Mouse (Mus musculus): ENCODE measurements around the gene Mapkapk3.

Gene Mapkapk3

GRCm38 (mm10) chr9:107289211-107290076 lies at the start of gene Mapkapk3:
TSS of gene Mapkapk3 (minus strand) at chr9:107289877.
- DNase-seq: peak; percentile 40

- DNase-seq: peak; percentile 73
Observed at GRCm38 (mm10) chr9:107338172-107338883, 48.7 kb upstream of the Mapkapk3 start, which contains the start of gene Hemk1. TSS of gene Hemk1 (minus strand) at chr9:107338350.

DNA sequence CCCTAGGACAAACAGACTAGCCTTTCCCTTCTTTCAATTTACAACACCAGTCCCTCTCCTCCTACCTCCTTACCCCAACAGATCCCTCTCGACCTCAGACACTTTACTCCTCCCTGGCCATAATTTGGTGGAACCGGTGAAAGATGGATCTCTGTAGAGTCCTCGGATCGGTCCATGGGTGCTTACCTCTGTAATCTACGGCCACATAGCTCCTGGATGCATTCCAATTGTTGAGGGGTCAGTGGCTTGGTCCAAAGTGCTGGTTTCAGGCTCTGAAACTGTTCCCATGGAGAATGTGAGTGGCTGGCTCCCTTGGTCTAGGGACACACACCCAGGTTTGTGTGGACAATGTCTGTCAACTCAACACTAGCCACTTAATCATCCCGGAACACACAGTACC lies 46.7 kb upstream of the Mapkapk3 start:
- DNase-seq: no peak

GRCm38 (mm10) chr9:107335909-107336308 lies 46.2 kb upstream of the Mapkapk3 start:
- DNase-seq: peak; percentile 73

DNA sequence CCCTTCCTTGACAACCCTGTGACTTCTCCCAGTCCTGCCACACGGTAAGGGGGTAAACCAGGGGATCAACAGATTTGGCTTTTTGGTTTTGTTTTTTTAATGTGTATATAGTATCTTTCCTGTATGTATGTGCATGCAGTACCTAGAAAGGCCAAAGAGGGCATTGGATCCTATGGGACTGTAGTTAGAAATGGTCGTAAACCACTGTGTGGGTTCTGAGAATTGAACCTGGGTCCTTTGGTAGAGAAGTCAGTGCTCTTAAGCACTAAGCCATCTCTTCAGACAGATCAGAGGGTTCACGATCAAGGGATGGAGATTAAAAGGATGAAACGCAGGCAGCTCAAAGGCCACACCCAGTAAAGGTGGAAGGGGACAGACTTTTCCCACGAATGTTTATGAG lies 45.4 kb upstream of the Mapkapk3 start:
- no peak for DNase-seq

DNA sequence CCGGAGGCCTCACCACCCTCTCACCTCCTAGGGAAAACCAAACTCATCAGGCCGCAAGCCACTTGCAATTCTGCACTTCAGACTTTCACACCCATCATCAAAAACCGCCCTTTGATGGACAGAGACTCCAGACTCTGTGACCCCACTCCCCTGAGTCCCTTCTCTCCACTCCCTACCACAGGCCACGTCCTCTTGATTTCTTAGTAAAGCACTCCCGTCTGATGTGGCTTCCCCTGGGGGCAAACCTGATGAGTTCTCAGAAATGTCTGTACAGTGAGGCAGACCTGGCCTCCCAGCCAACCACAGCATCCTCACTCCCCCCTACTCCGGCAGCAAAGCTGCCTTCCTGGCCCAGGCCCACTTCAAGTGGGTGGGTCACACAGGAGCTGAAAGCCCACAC lies 44.7 kb upstream of the Mapkapk3 start:
- DNase-seq: peak; percentile 16

DNA sequence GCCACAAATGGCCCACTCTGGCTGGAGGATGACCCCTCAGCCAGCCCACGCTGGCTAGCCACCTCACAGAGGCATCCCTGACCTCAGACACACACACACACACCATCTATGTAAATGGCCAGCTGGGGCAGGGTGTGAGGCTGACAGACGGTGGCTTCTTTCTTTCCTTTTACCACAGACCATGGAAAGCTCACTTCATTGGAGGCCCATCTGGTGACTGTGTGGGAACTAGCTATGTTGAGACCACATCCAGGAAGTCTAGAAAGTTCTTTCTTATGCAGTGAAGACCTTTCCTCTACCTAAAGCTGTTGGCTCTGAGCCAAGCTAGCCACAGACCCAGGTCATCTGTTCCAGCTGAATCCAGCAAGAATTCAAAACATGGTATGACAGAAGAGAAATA lies 44.0 kb upstream of the Mapkapk3 start:
- DNase-seq: no peak

- DNase-seq: no peak
Observed at GRCm38 (mm10) chr9:107330791-107331190, 41.1 kb upstream of the Mapkapk3 start.

DNA sequence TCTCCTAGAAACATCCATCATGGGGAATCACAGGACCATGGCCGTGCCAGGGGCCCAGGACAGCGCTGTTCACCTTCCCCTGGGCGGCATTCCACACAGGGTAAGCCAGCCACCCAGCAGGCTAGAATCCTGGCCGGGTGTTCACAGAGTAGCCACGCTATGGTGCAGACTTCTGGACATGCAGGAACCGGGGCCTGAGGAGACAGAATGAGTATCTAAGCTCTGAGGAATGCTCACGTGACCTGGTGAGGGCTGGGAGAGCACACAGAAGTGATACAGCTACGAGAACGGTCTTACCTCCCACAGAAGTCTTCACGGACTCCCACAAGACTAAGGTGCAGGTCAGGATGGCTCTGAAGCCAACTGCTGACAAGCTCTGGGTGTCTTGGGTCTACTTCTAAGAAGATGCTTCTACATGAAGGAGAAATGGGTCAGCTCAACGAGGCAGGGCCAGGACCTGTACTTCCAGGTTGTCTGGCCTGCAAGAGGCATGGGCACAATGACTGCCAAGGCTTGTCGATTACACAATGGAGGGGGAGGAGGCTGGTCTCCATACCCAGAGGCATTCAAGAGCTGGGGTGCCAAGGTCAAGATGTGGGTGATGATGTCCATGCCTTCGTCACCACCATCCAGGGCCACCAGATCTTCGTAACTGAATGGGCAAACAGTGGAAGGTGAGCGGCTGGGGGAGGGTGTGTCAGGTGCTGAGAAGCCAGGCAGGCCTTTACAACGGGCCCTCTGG lies 38.4 kb upstream of the Mapkapk3 start:
- DNase-seq: no peak

- no peak for DNase-seq
Observed at GRCm38 (mm10) chr9:107325904-107326303, 36.2 kb upstream of the Mapkapk3 start.

GRCm38 (mm10) chr9:107324799-107325561 lies 35.3 kb upstream of the Mapkapk3 start:
- no peak for DNase-seq

- DNase-seq: peak; percentile 71
Observed at GRCm38 (mm10) chr9:107323558-107323957, 33.9 kb upstream of the Mapkapk3 start.

DNA sequence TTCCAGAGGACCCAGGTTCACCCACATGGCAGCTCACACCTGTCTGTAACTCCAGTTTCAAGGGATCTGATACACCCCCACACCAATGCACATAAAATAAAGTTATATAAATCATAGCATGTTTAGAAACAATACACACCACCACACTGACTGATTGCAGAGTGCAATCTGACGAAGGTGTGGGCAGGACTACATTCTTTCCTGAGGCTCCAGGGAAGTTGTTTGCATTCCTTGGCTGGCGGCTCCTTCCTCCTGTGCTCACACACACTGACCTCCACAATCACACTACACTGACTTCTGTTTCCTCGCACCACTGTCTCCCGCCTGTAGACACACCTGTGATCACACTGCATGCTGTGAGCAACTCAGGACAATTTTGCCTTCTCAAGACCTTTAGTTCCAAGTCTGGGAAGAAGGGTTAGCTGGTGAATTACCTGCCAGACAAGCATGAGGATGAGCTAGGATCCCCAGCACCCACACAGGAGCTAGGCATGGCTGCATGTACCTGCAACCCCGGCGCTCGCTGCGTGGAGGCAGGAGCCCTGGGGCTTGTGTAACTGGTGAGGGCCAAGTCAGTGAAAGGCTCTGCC lies 32.9 kb upstream of the Mapkapk3 start:
- DNase-seq: no peak

DNA sequence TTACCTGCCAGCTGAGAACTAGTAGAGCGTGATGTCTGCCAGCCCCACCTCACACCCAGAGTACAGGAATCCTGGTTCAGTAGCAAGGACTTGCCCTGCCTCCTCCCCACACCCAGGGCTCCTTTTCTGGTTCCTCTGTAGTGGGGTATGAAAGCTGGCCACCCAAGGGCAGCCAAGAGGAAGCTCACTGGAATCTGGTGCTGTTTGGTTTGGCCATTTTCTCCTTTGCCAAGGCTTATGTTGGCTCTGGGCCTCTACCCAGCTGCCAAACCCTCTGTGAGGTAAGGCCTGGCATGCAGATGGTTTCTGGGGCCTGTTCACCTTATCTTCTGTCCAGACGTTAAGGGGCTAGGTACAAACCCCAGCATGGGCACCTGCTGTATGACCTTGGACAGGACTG lies 26.1 kb upstream of the Mapkapk3 start:
- DNase-seq: no peak

GRCm38 (mm10) chr9:107313926-107314325 lies 24.2 kb upstream of the Mapkapk3 start:
- no peak for DNase-seq

- DNase-seq: no peak
Observed at GRCm38 (mm10) chr9:107312811-107313584, 23.3 kb upstream of the Mapkapk3 start.

- DNase-seq: no peak
Observed at GRCm38 (mm10) chr9:107309600-107309999, 19.9 kb upstream of the Mapkapk3 start.

GRCm38 (mm10) chr9:107309171-107309570 lies 19.5 kb upstream of the Mapkapk3 start:
- no peak for DNase-seq

DNA sequence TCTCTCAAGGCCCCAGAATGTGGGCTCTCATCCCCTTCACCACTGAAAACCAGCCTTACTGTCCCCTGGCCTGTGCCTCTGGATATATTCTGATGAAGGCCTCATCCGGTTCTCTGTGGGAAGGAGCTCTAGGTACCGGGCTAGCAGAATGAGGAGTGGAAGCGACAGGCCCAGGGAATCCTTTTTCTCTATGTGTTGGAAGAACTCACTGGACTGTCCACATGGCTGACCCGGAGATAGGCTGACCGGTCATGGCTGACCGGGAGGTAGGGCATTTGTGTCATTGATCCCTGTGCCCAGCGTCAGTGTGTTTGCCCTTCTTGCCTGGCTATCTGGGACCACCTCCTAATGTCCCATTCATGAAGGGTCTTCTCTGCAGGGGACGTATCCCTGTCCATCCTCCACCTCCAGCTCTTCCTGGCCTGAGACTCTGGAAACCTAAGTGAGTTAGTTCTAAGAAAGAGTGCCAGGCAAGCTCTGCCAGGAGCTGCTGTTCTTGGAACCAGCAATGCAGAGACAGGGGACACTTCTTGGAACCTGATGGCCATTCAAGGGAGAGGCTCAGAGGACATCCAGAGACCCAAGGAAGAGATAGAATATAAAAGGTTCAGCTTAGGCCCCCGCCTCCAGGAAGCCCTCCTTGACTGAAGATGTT lies 18.8 kb upstream of the Mapkapk3 start:
- DNase-seq: no peak

- DNase-seq: no peak
Observed at GRCm38 (mm10) chr9:107307886-107308285, 18.2 kb upstream of the Mapkapk3 start.
